Mouse (Mus musculus) ES-E14 (cell line): ENCODE measurements at regions not wholly inside any gene's neighbourhood (a gene's known extent, or its start where the extent isn't known, plus 50 kb on each side); places are given as distances from the start of the nearest gene placed in this dataset.
A peak's percentile ranks its signal among the peaks of the same experiment; 100 is the strongest.

ENCODE experiments used
- DNase-seq: peaks from one replicate; pipeline ENCODE4 v3.0.0-alpha.2; 2013; ENCODE audit warnings: low read depth, low spot score
- H3K27ac ChIP-seq: 2 replicates; pipeline ENCODE4 v1.5.1; 2012; ENCODE audit warnings: low read depth, mild to moderate bottlenecking, low read length, moderate library complexity, mixed read lengths; ENCODE audit not compliant: poor library complexity, insufficient read depth, severe bottlenecking
- H3K36me3 ChIP-seq: 2 replicates; pipeline ENCODE4 v1.6.1; 2012; ENCODE audit warnings: mild to moderate bottlenecking, low read length, moderate library complexity, mixed read lengths; ENCODE audit not compliant: control insufficient read depth, poor library complexity, insufficient read depth, severe bottlenecking
- H3K4me1 ChIP-seq, 2 experiments: fragments of 150-350 bp in 1 of 2; sonication (generic) in 1 of 2; 2 replicates each; pipeline ENCODE4 v1.6.1; 2012; ENCODE audit warnings: low read length in 2 of 2, mild to moderate bottlenecking in 1 of 2, mixed read lengths in 1 of 2; ENCODE audit not compliant: control insufficient read depth in 2 of 2, insufficient read depth in 2 of 2, poor library complexity in 1 of 2
- H3K4me3 ChIP-seq, 2 experiments: fragments of 150-350 bp in 1 of 2; sonication (generic) in 1 of 2; 2 replicates each; pipeline ENCODE4 v1.5.1; 2012; ENCODE audit warnings: low read length in 2 of 2, low read depth in 1 of 2, mild to moderate bottlenecking in 1 of 2, mixed read lengths in 1 of 2; ENCODE audit not compliant: insufficient read depth in 1 of 2, poor library complexity in 1 of 2, severe bottlenecking in 1 of 2
- H3K9ac ChIP-seq: 2 replicates; pipeline ENCODE4 v1.6.1; 2012; ENCODE audit warnings: low read depth, mild to moderate bottlenecking, low read length, mixed read lengths; ENCODE audit not compliant: poor library complexity, insufficient read depth, severe bottlenecking
- H3K9me3 ChIP-seq: fragments of 150-350 bp; sonication (generic); 2 replicates; pipeline ENCODE4 v1.6.1; 2012; ENCODE audit warnings: low read depth, mild to moderate bottlenecking, low read length; ENCODE audit not compliant: control insufficient read depth, insufficient read depth
- CHD2 ChIP-seq: IDR thresholded peaks from 2 replicates; pipeline ENCODE4 v1.6.1; 2014; ENCODE audit warnings: mild to moderate bottlenecking, low read depth, low read length, inconsistent platforms
- HCFC1 ChIP-seq: IDR thresholded peaks from 2 replicates; pipeline ENCODE4 v1.6.1; 2012; ENCODE audit warnings: low read length, inconsistent platforms, borderline replicate concordance; ENCODE audit not compliant: insufficient read depth
- MAFK ChIP-seq: IDR thresholded peaks from 2 replicates; pipeline ENCODE4 v1.6.1; 2014; ENCODE audit warnings: mild to moderate bottlenecking, low read depth, low read length, inconsistent platforms; ENCODE audit not compliant: insufficient read depth
- ZC3H11A ChIP-seq: IDR thresholded peaks from 2 replicates; pipeline ENCODE4 v1.6.1; 2012; ENCODE audit warnings: low read depth, mild to moderate bottlenecking, inconsistent platforms, low read length, borderline replicate concordance
- ZNF384 ChIP-seq: IDR thresholded peaks from 2 replicates; pipeline ENCODE4 v1.6.1; 2012; ENCODE audit warnings: low read depth, low read length, inconsistent platforms
- in situ Hi-C, 2 experiments: fragments of 600-800 bp; cut with MboI; formaldehyde crosslinking; loops; one replicate each; pipeline ENCODE4 v1.15.1; 2025; ENCODE audit warnings: low sequenced_read_pairs in 2 of 2, inconsistent platforms in 1 of 2; ENCODE audit not compliant: unreplicated experiment in 2 of 2

DNA sequence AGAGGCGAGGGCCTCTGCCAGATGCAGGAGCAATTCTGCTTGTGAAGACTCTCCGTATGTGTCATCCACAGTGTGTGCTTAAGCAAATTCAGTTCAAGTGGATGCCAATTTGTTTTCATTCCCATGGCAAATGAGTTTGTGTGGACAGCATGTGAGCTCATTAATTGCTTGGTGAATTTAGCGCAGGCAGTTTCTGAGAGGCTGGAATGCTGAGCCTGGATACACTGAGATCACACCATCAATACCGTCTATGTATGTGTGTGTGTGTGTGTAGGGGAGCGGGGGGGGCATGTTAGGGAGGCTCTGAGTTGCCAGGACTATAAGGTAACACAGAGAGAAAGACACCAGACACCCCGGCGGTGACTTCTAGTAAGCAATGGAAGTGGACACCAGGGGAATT, 191.9 kb downstream of the C1d start:
- no peak overlapping the region for H3K27ac ChIP-seq
- H3K4me1 ChIP-seq: no peaks in the 10 kb centered on the region
- in situ Hi-C loops: no loop called here
- DNase-seq: no peak
- no peaks in the 10 kb centered on the region for H3K9me3 ChIP-seq
- H3K4me3 ChIP-seq: peak overlapping the region; percentile 46
- 0 out of 2 replicates have a peak overlapping the region, but pooled peaks have one; percentile 28 for H3K9ac ChIP-seq
- no peaks in the 10 kb centered on the region for H3K36me3 ChIP-seq
- TF ChIP-seq ZC3H11A: no peak
- TF ChIP-seq CHD2: no peak
- no peak for TF ChIP-seq MAFK
- no peak for TF ChIP-seq HCFC1
- TF ChIP-seq ZNF384: no peak

GRCm38 (mm10) chr11:17450360-17451045, 193.1 kb downstream of the C1d start:
- Histone ChIP-seq H3K9me3 (no peaks in the 10 kb centered on the region), H3K4me3 (no peak overlapping the region), H3K4me1 (no peaks in the 10 kb centered on the region), H3K36me3 (no peaks in the 10 kb centered on the region), H3K9ac (no peak overlapping the region), H3K27ac (no peak overlapping the region)
- in situ Hi-C loops: no loop called here
- no peak for TF ChIP-seq HCFC1
- TF ChIP-seq ZNF384: no peak
- no peak for TF ChIP-seq MAFK
- TF ChIP-seq ZC3H11A: no peak
- no peak for TF ChIP-seq CHD2
- no peak for DNase-seq

DNA sequence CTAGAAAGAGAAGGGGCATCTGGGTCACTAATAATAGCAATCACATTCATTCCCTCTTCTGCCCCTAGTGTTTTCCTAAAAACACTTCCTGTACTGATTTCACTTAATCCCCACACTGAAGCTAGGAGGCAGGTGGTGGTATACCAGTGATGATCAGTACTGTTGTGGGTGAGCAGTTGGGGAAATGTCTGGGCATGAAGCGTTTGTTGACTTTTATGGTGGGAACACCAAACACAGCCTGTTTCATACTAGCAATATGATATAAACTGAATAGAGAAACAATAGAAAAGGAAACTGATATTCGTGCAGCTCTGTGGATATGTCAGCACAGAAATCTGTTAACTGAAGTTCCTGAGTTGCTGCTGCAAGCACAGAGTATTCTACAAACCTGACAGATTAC, 194.1 kb downstream of the C1d start:
- DNase-seq: no peak
- Histone ChIP-seq H3K9ac (no peak overlapping the region), H3K27ac (no peak overlapping the region), H3K4me3 (no peak overlapping the region), H3K9me3 (no peaks in the 10 kb centered on the region), H3K4me1 (no peaks in the 10 kb centered on the region), H3K36me3 (no peaks in the 10 kb centered on the region)
- in situ Hi-C loops: no loop called here
- TF ChIP-seq ZNF384: no peak
- TF ChIP-seq CHD2: no peak
- TF ChIP-seq MAFK: no peak

- no peaks in the 10 kb centered on the region for H3K9me3 ChIP-seq
- no peaks in the 10 kb centered on the region for H3K4me1 ChIP-seq
- no peak overlapping the region for H3K4me3 ChIP-seq
- no peak overlapping the region for H3K9ac ChIP-seq
- no peak for TF ChIP-seq ZNF384
- TF ChIP-seq ZC3H11A: no peak
- TF ChIP-seq MAFK: no peak
- TF ChIP-seq CHD2: no peak
- TF ChIP-seq HCFC1: no peak
- in situ Hi-C loops: no loop called here
- no peak for DNase-seq
- no peaks in the 10 kb centered on the region for H3K36me3 ChIP-seq
- no peak overlapping the region for H3K27ac ChIP-seq
Measured at GRCm38 (mm10) chr11:17453530-17453929, 196.2 kb downstream of the C1d start.

DNA sequence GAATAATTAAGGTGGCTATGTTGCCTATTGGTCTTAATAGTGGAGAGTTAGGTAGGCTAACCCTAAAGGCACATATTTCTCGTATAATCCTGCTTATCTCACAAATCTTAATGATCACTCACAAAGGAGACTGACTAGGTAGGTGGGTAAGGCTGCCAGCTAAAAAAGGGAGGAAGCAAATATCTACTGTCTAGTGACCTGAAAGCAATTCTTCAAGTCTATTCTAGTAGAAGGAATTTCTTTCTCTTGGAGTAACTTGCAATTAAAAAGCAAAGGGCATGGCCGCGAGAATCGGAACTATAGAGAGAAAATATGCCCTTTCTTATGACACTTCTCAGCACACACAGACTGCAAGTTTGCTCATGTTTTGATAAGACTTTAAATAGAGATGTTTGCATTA, 201.6 kb downstream of the C1d start:
- Histone ChIP-seq H3K9ac (no peak overlapping the region), H3K4me1 (peaks cover 0 to 4% of the 10 kb centered on the region in 2 experiments; a peak in 1 of 4 replicates), H3K9me3 (no peaks in the 10 kb centered on the region), H3K36me3 (no peaks in the 10 kb centered on the region), H3K4me3 (no peak overlapping the region), H3K27ac (no peak overlapping the region)
- in situ Hi-C loops: no loop called here
- TF ChIP-seq HCFC1: no peak
- TF ChIP-seq MAFK: no peak
- TF ChIP-seq CHD2: no peak
- no peak for TF ChIP-seq ZC3H11A
- TF ChIP-seq ZNF384: no peak
- no peak for DNase-seq
